Mouse (Mus musculus) brain, adult 2 months (tissue): ENCODE data around the gene Clybl.

Experiments
- DNase-seq: peaks from one replicate; pipeline ENCODE4 v3.0.0; 2011; ENCODE audit warnings: low read depth, low spot score

Gene Clybl

DNA sequence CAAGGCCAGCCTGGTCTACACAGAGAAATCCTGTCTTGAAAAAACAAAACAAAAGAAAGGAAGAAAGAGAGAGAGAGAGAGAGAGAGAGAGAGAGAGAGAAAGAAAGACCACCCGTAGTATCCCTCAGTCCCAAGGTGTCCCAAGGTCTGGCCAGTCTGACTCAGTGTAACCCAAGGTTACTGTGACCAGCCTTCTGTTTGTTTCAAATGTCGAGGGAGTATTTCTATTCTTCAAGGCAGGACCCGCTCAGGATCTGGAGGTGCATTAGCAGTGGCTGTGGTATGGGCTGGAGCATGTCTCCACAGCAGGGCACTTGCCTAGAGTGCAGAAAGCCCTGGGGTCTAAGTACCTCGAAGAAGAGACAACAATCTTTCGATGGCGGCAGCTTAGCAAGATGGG lies 15.3 kb downstream of the Clybl start:
- DNase-seq = no peak

DNA sequence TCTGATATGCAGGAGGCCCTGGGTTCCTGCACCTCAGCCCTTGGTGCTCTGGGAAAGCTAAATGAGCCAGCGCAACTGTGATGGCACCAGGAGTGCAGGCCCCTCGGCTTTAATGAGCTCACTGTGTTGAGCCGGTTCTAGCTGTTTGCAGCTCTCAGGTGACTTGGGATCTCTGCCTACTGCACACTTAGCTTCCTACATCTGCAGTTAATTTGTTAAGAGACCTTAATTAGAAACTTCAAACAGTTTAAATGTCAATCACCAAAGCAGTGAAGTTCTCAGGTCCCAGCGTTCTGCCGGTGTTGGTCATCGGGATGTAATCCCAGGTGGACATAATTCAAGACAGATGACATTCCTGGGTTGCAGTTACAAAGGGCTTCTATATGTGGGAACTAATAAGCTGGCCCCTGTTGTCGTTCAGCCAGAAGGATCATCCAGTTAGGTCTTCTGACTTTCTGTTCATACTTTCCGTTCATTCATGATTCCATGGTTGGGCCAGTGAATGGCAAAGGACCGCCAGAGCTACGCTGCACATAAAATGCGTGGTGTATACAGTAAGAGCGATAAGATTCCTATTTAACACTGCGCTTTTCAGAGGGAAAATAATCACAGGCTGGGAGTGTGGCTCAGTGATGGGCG lies 18.9 kb downstream of the Clybl start:
- no peak for DNase-seq

DNA sequence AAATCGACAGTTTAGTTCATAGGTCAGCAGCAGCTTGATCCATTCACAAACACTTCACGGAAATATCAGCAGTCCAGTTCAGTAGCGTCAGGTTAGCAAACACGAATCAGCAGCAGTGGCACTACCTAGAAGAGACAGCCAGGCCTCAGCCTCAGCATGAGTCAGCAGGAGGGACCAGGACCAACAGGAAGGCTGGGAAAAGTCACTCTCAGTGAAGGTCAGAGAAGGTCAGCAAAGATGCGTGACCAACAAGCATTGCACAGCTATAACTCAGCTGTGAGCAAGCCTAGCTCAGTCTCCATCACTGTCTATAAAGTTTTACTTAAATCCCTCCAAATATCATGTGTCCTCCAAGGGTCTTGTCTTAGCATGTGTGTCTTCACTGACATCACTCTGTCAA lies 27.7 kb downstream of the Clybl start:
- no peak for DNase-seq

DNA sequence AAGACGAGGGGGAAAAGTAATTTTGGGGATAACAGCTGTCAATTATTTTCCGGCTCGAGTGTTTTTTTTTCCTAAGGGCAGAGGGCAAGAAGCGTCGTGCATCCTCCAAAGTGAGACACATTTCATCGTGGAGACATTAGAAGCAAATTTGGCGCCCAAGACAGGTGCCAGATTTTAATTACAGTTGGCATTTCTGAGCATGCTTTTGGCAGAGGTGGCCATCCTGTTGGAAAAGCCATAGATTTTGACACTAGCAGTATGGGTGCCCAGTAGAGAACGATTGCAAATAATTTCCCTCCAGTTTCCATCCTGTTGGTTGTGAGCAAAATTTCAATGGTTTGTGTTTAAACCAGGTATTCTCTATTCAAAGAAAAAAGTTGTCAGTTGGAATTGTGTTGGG lies 32.1 kb downstream of the Clybl start:
- peak; percentile 87 for DNase-seq

DNA sequence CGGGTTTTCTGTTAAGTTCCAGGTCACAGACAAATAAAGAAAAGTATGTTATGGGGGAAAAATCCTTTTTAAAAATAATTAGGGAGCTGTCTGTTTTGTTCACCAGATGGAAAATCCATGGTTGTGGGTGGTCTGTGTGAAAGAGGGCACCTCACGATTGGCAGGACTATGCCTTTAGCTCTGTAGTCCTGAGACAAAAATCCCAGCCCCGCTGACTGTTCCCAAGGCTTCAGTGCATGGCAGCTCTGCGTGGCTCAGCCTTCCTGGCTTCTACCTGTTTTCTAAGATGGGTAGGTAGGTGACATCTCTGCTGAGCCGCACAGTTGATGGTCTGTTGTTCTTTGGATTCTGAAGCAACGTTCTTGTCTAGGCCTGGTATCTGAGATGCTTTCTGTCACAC lies 32.6 kb downstream of the Clybl start:
- DNase-seq = no peak

DNA sequence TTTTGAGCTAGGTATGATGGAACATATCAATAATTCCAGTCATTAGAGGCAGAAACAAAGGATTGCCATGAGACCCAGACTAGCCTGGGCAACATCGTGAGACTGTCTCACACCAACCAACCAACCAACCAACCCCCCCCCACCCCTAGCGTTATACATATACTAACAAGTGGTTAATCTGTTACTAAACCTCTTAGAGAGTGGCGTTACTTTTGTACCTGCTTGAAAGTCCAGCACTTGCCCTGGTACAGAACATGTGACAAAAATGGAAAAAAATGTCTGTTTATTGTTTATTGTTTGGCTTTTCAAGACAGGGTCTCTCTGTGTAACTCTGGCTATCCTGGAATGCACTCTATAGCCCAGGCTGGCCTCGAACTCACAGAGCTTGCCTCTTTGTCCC lies 35.7 kb downstream of the Clybl start:
- no peak for DNase-seq

DNA sequence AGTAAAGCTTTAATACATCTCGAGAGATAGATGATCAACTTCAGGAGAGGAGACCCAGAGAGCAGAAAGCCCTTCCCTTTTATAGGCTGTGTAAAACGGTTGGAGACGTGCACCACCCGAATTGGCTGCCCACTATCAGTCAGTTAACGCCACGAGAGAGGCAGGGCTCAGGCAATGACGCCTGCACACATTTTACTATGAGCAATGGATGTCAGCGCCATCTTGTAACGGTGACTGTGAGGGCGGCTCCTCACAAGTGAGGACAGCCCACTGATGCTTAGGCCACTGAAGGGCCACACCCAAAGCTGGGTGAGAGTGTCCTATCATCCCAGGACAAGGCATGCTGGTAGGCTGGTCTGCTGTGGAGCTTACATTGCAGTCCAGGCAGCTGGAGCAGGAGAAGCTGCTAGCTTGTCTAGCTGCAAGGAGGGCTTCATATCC lies 41.5 kb downstream of the Clybl start:
- DNase-seq = no peak

DNA sequence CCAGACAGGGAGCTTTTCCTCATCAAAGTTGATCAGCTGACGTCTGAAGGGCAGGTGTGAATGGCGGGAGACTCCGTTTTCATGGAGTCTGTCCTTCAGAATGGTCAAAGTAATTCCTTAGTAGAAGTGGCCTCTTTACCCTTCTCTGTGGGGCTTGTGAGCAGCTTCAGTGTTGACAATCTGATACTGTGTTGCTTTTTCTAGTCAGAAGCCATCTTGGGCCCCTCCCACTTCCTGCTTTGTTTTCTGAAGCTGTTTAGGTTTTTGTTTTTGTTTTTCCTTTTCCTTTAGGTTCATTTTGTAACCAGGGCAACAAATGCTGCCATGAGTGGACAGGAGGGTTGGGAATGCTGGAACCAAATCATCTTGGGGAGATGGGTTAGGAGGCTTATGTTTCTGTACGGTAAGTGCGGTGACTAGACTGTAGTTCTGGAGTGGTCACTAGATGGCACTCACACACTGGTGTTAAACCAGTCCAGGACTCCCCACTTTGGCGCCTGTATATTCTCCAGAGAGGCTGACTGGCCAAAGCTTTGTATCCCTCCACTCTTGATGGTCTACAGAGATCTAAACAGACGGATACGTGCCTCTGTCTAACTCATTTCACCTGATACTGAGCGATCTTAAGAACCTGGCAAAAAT lies 42.1 kb downstream of the Clybl start:
- DNase-seq = peak; percentile 97

DNA sequence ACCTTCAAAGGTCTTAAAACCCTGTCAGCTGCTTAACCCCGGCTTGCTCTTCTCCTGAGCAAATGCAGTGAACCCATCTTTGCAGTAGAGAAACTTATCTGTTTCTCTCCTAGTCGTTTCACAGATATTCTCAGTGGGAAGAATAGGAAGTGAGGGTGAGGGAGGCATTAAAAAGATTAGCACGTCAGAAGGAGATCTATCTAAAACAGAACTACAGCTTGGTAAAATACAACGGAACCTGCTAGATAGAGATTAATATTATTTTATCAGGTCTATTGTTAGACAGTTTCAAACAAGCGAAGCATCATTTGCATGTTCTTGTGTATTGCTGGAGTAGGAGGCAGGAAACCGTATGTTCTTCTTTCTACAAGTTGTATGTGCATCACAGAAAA lies 42.6 kb downstream of the Clybl start:
- DNase-seq = no peak

DNA sequence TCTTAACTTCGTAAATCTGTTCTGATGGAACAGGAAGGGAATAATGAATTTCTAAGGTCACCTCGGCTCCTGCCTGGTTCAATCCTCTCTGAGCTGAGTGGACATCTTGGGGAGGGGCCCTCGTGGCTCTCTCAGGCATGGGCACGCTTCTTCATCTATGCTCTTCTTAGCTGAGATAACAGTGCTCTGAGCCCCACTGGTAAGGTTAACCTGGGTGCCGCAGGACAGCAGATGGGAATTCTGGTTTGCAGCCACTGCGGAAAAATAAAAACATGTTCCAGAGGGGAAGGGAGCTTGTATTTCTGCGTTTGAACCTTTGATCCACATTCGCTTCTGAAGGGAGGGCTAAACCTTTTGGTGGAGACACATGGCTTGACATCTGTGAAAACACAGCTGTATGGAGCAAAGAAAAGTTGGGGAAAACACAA lies 43.0 kb downstream of the Clybl start:
- DNase-seq = peak; percentile 75

DNA sequence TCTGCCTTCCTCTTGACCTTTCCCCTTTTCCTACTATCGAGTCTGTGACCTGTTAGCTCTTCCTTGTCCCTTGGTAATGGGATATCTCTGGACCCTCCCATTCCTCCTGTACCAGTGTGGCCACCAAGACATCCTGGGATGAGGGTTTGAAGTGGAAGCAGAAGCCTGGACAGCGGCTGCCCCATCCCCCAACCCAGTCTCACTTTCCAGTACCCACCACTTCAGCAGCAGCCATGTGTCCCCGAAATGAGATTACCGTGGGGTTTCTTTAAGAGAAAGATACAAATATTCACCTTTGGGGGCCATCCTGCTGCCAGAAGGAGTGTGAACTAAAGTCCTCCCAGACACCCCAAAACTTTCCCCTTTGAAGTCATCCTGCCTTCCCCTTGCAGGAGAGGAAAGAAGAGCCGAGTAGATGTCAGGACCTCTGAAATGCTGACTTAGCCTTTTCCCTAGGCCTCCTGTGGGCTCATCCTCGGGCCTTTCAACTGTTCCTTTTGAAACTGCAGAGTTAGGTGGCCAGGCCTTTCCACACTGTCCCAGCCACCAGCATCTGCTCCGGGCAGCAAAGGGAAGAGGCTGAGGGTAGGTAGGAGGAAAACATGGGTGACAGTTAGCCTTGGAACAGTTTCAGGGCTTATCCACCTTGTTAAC lies 44.1 kb downstream of the Clybl start:
- DNase-seq = peak; percentile 18

DNA sequence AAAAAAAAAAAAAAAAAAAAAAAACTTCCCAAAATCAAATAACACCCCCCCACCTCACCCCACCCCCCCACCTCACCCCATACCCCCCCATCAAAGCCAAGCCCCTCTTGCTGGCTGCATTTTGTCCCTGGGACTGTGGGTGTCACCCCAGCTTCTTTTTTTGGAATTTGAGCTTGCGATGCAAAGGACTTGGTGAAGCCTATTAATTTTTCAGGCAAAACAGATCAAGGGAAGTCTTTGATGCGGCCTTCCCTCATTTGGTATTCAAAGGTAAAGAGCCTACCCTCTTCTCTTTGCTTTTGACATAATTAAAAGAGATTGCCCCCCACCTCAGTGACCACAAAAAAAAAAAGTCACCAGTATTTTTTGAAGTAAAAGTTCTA lies 44.6 kb downstream of the Clybl start:
- DNase-seq = peak; percentile 73

DNA sequence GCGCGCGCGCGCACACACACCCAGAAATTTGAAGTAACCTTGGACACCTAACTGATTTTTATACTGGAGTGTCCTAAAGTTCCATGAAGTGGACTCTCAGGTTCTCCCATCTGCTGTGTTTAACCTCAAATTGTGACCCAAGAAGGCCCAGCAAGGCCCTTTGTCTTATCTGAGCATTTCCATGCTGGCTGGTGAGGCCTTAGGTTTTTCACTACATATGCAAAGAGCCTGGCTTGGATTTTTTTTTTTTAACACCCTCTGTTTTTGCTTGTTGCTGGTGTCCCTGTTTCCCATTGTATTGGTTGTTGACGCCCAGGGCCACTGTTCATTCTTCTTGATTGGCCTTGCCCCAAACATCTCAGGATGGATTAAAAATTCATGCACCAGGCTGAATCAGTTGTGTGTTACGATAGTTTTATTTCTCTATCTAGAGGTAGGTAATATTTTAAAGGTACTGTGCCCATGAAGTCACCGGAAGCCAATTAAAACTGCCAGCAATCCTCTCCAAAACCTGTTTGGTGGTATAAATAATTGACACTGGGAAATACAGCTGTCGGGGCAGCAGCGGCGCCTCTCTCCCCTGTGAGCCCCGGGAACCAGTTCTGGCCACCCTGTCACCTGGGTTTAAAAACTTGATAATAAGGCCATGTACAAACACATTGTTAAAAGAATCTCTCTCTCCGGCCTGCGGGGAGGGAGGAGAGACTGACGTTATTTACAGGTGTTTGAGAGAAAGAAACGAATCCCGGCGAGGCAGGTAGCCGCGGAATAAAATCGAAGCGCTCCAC lies 45.4 kb downstream of the Clybl start:
- peak; percentile 20 for DNase-seq

DNA sequence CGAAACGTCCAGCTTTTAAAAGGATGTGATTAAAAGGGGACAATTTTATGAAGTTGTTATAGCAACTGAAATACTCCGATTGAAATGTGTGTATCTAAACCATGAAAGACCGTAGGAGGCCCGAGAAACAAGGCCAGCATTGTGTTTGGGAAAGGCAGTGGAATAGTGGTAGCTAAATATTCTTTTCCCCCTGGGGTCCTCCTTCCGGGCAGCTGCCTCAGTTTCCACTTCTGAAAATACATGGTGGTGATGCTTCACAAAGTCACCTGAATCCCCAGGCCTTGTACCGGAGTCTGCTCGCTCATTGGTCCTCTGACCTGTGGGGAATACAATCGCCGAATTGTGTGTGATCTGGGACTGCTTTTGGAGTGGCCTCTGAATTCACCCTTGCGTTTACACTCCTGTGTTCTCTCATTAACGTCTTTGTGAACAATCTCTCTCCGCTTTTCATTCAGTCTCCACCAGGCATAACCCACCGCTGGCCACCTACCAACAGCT lies 46.0 kb downstream of the Clybl start:
- DNase-seq = peak; percentile 54

DNA sequence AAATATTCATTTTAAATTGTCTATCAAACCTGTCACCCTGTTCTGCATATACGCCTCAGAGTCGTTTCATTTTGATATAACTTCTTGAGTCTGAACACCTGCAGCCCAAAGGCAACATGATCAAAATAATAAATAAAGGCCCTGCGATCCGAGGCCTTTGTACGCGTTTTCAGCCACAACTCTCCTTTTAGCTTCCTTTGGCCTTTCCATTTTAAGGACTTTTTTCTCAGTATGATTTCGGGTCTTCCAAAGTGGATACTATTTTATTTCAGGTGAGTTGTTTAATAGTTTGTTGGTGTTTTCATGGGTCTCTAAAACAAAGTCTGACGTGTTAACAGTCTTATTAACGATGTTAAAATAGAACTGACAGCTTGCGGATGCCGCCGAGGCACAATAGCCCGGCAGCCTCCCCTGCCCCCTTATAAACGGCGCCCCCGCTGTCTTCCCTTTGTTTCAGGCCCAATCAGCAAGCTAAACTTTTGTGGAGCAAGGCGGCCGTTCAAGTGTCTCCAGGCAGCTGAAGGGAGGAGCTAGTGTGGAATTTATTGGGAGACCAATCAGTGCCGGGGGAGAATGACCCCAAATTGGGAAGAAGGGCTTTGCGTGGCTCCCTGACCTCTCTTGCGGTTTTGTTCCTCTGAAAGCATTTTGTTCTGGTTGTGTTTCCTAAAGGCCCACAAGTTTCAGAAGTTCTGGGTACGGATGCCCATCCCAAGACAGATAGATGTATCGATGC lies 47.5 kb downstream of the Clybl start:
- DNase-seq = peak; percentile 73

DNA sequence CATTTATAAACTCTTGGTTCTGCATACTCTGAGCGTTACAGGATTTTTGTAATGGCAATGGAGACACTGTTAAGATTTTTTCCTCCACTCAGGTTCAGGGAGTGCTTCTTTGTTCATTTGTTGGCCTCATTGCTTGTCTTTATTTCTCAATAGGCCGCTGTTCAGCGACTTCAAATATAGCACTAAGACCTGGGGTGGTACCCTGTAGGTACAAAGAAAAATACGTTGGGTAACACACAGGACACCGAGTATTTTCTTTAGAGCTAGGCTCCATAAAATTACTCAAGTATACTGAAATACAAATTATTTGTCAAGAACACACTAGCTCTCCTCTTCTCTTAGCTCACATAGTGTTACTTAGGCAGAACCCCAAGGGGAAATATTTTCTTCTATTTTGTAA lies 48.5 kb downstream of the Clybl start:
- no peak for DNase-seq

DNA sequence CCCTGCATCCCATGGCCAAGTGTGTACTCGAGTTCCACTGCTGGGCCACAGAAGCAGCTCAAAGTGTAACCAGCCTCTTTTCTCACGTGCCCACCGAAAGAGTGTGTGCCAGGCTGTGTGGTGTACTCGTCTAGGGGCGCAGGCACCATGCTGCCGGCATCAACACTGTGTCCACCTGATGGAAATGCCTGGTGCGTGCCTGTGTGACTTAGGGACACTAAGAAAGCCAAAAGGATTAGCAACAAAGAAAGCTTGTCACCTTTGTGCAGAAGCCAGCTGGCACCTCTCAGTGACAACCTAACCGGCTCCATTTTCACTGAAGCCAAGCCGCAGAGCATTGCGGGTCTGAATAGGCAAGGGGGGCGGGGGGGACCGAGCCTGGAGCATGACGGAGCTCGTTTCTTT lies 49.1 kb downstream of the Clybl start:
- peak; percentile 95 for DNase-seq

DNA sequence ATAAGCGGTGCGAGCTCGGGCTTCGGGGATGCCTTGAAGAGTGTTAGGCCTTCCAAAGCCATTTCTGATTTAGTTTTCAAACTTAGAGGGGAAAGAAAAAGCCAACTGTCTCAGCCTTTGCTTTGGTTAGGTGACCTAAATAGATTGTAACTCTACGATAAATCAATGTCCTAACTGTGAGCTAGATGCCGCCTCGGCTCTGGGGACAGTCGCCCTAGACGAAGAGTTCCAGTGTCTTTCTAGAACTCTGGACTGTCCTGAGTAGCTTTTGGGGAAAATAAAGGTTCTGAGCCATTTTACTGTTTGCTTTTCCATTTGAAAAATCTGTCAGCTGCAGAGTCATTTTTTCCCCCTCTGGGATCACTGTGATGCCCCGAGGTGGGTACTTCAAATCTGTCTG lies 49.6 kb downstream of the Clybl start:
- no peak for DNase-seq

DNA sequence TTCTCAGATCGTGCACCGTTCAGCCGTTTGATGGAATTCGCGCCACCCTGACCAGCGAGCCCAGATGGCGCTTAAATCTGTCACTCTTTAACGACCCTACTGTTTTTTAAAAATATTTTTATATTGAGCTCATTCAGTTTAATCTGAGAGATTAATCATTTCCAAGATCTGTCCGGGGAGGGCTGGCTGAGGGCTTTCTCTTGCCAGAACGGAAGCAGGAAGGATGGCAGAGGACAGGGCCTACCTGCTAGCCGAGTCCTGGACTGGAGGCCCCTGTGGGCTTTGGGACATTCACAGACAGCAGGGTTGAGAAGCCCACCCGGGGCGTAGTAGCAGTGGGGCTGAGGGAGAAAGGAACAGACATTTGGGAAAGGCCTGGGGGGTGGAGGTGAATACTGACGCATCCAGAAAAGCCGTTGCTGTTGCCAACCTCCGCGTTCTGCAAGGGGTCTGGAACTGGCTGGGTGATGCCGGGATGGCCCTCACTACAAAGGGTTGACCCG lies 51.8 kb downstream of the Clybl start:
- peak; percentile 91 for DNase-seq

DNA sequence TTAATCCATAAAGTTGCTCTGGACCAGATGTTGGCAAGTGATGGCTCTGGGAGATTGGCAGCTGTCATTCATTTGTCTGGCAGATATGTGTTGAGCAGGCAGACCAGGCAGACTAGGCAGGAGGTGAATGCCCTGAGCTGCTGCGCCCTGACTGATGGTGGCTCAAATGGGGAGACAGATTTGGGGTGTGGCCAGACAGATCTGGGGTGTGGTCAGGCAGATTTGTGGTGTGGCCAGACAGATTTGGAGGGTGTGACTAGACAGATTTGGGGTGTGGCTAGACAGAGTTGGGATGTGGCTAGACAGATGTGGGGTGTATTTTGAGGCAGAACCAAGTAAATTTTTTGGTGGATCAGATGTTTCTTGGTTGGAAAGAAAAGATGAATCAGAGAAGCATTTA lies 62.4 kb downstream of the Clybl start:
- no peak for DNase-seq
